Mouse (Mus musculus) myocyte (in vitro differentiated cells): ENCODE data around the gene Tmem211. TPM values are rescaled to one million over a fixed set of nuclear protein-coding genes. Genes with fewer than 3 reads are reported as not detected.

Experiments
- H3K27me3 ChIP-seq: one replicate; pipeline ENCODE4 v1.6.1; 2011; ENCODE audit not compliant: control insufficient read depth, insufficient read depth, insufficient read length
- H3K36me3 ChIP-seq: one replicate; pipeline ENCODE4 v1.6.1; 2011; ENCODE audit not compliant: control insufficient read depth, insufficient read depth
- H3K4me2 ChIP-seq: one replicate; pipeline ENCODE4 v1.6.1; 2011; ENCODE audit warnings: low read depth, control low read depth
- H3K4me3 ChIP-seq: one replicate; pipeline ENCODE4 v1.5.1; 2011; ENCODE audit warnings: mild to moderate bottlenecking, control low read depth, moderate library complexity
- H3K79me2 ChIP-seq: one replicate; pipeline ENCODE4 v1.6.1; 2011; ENCODE audit not compliant: control insufficient read depth, insufficient read depth
- H3ac ChIP-seq: one replicate; pipeline ENCODE4 v1.6.1; 2011; ENCODE audit not compliant: control insufficient read depth, insufficient read length
- CEBPB ChIP-seq: IDR thresholded peaks from 2 replicates; pipeline ENCODE4 v1.6.1; 2011; ENCODE audit warnings: mild to moderate bottlenecking, moderate library complexity; ENCODE audit not compliant: poor library complexity, insufficient read depth, severe bottlenecking
- E2F4 ChIP-seq: IDR thresholded peaks from one replicate; pipeline ENCODE4 v1.6.1; 2011; ENCODE audit warnings: mild to moderate bottlenecking, control low read depth, moderate library complexity; ENCODE audit not compliant: insufficient read depth
- MAX ChIP-seq: IDR thresholded peaks from one replicate; pipeline ENCODE4 v1.6.1; 2011; ENCODE audit warnings: low read depth, mild to moderate bottlenecking, control low read depth
- MYOD1 ChIP-seq, 3 experiments: IDR thresholded peaks; one replicate each; pipeline ENCODE4 v1.6.1; 2011; ENCODE audit warnings: control low read depth in 2 of 3, low read depth in 2 of 3, mild to moderate bottlenecking in 2 of 3, moderate library complexity in 1 of 3; ENCODE audit not compliant: insufficient read length in 2 of 3, control insufficient read depth in 1 of 3
- MYOG ChIP-seq, 3 experiments: IDR thresholded peaks; one replicate each; pipeline ENCODE4 v1.6.1; 2011; ENCODE audit warnings: control low read depth in 2 of 3, low read depth in 2 of 3, mild to moderate bottlenecking in 2 of 3; ENCODE audit not compliant: insufficient read length in 2 of 3, control insufficient read depth in 1 of 3, insufficient read depth in 1 of 3
- POLR2A ChIP-seq: IDR thresholded peaks from one replicate; pipeline ENCODE4 v1.6.1; 2011; ENCODE audit warnings: low read depth, mild to moderate bottlenecking, control low read depth, moderate library complexity; ENCODE audit not compliant: insufficient read length
- POLR2AphosphoS2 ChIP-seq: IDR thresholded peaks from one replicate; pipeline ENCODE4 v1.6.1; 2011; ENCODE audit warnings: low read depth, control low read depth; ENCODE audit not compliant: insufficient read length
- REST ChIP-seq: IDR thresholded peaks from one replicate; pipeline ENCODE4 v1.6.1; 2011; ENCODE audit warnings: mild to moderate bottlenecking, control low read depth, moderate library complexity; ENCODE audit not compliant: insufficient read depth, insufficient read length
- SRF ChIP-seq: IDR thresholded peaks from one replicate; pipeline ENCODE4 v1.6.1; 2011; ENCODE audit warnings: low read depth; ENCODE audit not compliant: control insufficient read depth, insufficient read length
- TCF12 ChIP-seq: IDR thresholded peaks from one replicate; pipeline ENCODE4 v1.6.1; 2011; ENCODE audit warnings: mild to moderate bottlenecking, control low read depth; ENCODE audit not compliant: poor library complexity, insufficient read depth, severe bottlenecking
- TCF3 ChIP-seq: IDR thresholded peaks from one replicate; pipeline ENCODE4 v1.6.1; 2011; ENCODE audit warnings: low read depth, control low read depth; ENCODE audit not compliant: insufficient read length
- USF1 ChIP-seq: IDR thresholded peaks from one replicate; pipeline ENCODE4 v1.6.1; 2011; ENCODE audit warnings: low read depth, mild to moderate bottlenecking, control low read depth, moderate library complexity
- polyA plus RNA-seq: library from polyadenylated mRNA; unstranded; fragments of >200 nt; fragmentation: generic; extraction: Trizol; gene quantifications from one replicate; pipeline ENCODE4 v1.2.1, GENCODE M21; 2012; ENCODE audit warnings: missing spikeins

Tmem211 gene
- polyA plus RNA-seq, 1 experiment = not detected

DNA sequence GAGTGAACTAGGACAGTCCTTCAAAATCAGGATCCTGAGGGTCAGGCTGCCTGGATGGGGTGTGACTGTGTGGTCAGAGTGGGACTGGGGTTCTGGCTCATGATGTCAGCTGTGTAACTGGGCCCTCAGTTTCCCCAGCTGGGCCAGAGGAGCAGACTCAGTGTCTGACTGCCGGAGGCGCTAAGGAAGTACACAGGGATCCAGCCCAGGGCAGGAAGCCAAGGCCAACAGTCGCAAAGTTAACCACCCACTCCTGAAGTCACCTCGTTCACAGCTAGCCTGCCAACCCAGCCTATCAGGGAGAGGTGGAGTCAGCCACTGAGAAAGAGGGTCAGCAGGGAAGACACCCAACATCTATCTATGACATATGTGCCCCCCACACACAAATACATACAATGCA is 18.7 kb upstream of the Tmem211 start:
- H3K4me2 ChIP-seq = peak overlapping the region; percentile 4
- H3K4me3 ChIP-seq = no peak overlapping the region
- no peaks in the 10 kb centered on the region for H3K36me3 ChIP-seq
- TF ChIP-seq CEBPB (no peak), POLR2AphosphoS2 (no peak), E2F4 (no peak), USF1 (no peak), REST (no peak), TCF3 (no peak), MAX (no peak), POLR2A (no peak), MYOD1 (IDR thresholded peaks at IDR 0.05; ENCODE audit: control insufficient read depth in 1 of 3, insufficient read length in 2 of 3, low read depth in 2 of 3) (no peak), SRF (no peak), TCF12 (no peak), MYOG (IDR thresholded peaks at IDR 0.05; ENCODE audit: control insufficient read depth in 1 of 3, insufficient read depth in 1 of 3, insufficient read length in 2 of 3, low read depth in 2 of 3) (no peak)
- no peak overlapping the region for H3ac ChIP-seq
- H3K27me3 ChIP-seq = no peaks in the 10 kb centered on the region
- H3K79me2 ChIP-seq = no peaks in the 10 kb centered on the region

DNA sequence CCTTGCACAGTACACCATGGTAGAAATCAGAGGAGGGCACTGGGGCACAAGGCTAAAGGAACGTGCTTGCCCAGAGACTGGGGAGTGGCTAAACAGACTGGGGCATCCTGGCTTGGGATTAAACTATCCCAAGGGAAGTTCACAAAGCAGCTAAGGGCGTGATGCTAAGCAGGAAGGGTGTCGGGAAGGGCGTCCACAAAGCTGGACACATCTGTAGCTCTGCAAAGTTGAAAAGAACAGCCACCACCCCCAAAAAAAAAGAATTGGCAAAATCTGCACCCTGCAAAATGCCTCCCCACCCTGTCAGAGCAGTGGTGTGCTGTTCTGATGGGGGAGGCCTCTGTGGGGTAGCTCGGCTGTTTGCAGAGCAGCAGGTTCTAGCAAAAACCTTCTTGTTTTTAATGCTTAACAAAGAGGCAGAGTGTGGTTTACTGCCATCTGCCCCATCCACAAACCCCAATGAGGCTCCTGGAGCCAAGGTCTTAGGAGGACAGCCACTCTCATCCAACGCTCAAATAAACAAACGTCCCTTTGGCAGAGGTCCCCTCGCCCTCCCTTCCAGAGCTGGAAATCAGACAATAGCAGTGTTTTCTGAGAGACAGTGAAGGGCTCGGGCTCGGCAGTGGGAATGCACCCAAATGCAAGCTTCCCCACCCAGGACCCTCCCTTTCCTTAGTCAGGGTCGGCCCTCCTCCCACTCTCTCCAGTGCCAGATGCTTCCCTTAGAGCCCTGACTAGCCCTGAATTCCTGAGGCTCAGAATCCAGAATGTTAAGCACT is 17.9 kb upstream of the Tmem211 start:
- H3K36me3 ChIP-seq = no peaks in the 10 kb centered on the region
- TF ChIP-seq MAX (no peak), CEBPB (no peak), TCF12 (no peak), MYOG (IDR thresholded peaks at IDR 0.05; ENCODE audit: control insufficient read depth in 1 of 3, insufficient read depth in 1 of 3, insufficient read length in 2 of 3, low read depth in 2 of 3) (no peak), MYOD1 (IDR thresholded peaks at IDR 0.05; ENCODE audit: control insufficient read depth in 1 of 3, insufficient read length in 2 of 3, low read depth in 2 of 3) (no peak), TCF3 (no peak), E2F4 (no peak), POLR2AphosphoS2 (no peak), SRF (no peak), REST (no peak), USF1 (no peak), POLR2A (no peak)
- H3K79me2 ChIP-seq = peaks cover 4% of the 10 kb centered on the region
- no peaks in the 10 kb centered on the region for H3K27me3 ChIP-seq
- H3K4me3 ChIP-seq = no peak overlapping the region
- H3ac ChIP-seq = no peak overlapping the region
- peak overlapping the region; percentile 44 for H3K4me2 ChIP-seq

GRCm38 (mm10) chr5:113209401-113209750 is 17.3 kb upstream of the Tmem211 start:
- no peaks in the 10 kb centered on the region for H3K27me3 ChIP-seq
- H3K4me3 ChIP-seq = no peak overlapping the region
- peaks cover 7% of the 10 kb centered on the region for H3K79me2 ChIP-seq
- H3ac ChIP-seq = no peak overlapping the region
- H3K4me2 ChIP-seq = peak overlapping the region; percentile 44
- TF ChIP-seq POLR2A (no peak), SRF (no peak), REST (no peak), MAX (no peak), TCF12 (no peak), TCF3 (no peak), CEBPB (no peak)
- H3K36me3 ChIP-seq = no peaks in the 10 kb centered on the region

DNA sequence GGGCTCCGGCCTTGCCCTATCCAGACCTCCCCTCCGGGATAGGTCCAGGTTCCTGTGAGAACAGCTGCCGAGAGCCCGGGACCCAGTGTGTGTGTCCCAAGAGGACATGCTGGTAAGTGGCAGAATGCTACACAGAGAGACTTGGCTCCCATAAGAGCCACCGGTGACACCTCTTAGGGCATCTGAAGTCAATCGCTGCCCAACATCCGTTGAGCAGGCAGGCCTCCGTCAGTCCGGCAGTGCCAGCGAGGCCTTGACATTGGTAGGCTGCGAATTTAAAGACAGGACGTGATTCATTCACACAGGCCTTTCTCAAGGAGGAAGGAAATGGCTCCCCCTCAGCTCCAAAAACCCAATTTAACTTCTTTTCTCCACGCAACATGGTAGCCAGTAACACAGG is 16.8 kb upstream of the Tmem211 start:
- TF ChIP-seq E2F4 = no peak
- no peak for TF ChIP-seq CEBPB
- no peak for TF ChIP-seq POLR2AphosphoS2
- no peak for TF ChIP-seq TCF3
- TF ChIP-seq MYOG (IDR thresholded peaks at IDR 0.05; ENCODE audit: control insufficient read depth in 1 of 3, insufficient read depth in 1 of 3, insufficient read length in 2 of 3, low read depth in 2 of 3) = no peak
- TF ChIP-seq TCF12 = no peak
- no peak for TF ChIP-seq REST
- TF ChIP-seq MAX = no peak
- TF ChIP-seq SRF = no peak
- no peak for TF ChIP-seq MYOD1 (IDR thresholded peaks at IDR 0.05; ENCODE audit: control insufficient read depth in 1 of 3, insufficient read length in 2 of 3, low read depth in 2 of 3)
- TF ChIP-seq USF1 = no peak
- Histone ChIP-seq H3K4me2 (no peak overlapping the region), H3K36me3 (no peaks in the 10 kb centered on the region), H3K79me2 (peaks cover 7% of the 10 kb centered on the region), H3K4me3 (no peak overlapping the region), H3ac (no peak overlapping the region), H3K27me3 (no peaks in the 10 kb centered on the region)
